Mouse (Mus musculus): ENCODE measurements around the gene Tmem190. TPM values are rescaled to one million over a fixed set of nuclear protein-coding genes. Genes with fewer than 3 reads are reported as not detected.
"Not testable (repeated sequence)": the region's sequence is repeated elsewhere in the genome, so short reads cannot be mapped to it uniquely, and the experiment has no call there.

Tmem190 gene
- polyA plus RNA-seq, 1 experiment, result not detected

DNA sequence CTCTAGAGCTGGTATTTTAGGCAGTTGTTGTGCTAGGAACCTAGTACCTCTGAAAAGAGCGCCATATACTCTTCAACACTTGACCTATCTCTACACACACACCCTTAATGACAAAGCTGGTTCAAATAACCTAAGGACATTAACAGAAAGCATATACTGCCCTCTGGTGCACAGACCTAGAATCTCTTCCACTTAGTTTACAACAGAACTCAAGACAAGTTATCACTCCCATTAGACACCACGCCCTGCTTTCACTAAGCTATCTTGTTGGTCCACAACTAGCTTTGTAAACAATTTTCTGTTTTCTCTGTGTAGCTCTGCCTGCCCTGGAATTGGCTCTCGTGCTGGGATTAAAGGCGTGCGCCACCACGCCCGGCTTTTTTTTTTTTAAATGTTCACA, 24.0 kb downstream of the Tmem190 start:
- WGBS, result 76% methylated on average over 7 of the region's 7 CpGs
- H3K4me1 ChIP-seq (ENCODE audit: control insufficient read depth, insufficient read depth, low read length), result no peaks in the 10 kb centered on the region
- TF ChIP-seq CTCF (IDR thresholded peaks at IDR 0.05; ENCODE audit: insufficient read depth, low read length), result peak; percentile 28; the same call in 1 of the 2 replicates
- no peak for TF ChIP-seq POLR2A (IDR thresholded peaks at IDR 0.05; ENCODE audit: borderline replicate concordance, extremely low read depth, low read depth, low read length)
- no peak for DNase-seq
- H3K4me3 ChIP-seq (replicated peaks; ENCODE audit: extremely low read depth, low read depth, low read length), result no peak overlapping the region

DNA sequence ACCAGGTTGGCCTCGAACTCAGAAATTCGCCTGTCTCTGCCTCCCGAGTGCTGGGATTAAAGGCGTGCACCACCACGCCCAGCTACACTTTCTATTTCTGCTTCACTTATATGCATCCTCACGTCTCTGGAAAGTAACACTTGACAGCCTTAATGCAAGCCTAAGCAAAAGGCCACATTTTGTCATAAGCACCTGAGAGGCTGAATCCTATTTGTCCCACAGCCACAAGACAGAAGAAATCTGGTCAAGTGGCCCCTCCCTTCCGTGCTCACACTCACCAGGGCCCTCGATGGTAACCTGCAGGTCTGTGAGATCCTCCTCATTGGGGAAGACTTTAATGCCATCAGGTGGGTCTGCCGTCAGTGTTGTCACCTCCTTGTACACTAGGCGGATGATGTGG, 28.4 kb downstream of the Tmem190 start:
- H3K4me1 ChIP-seq (ENCODE audit: control insufficient read depth, insufficient read depth, low read length); DNase-seq: not testable (repeated sequence)
- WGBS, result 25% methylated on average over 10 of the region's 10 CpGs
- peak overlapping the region; percentile 76 for H3K4me3 ChIP-seq (replicated peaks; ENCODE audit: extremely low read depth, low read depth, low read length)

- TF ChIP-seq POLR2A (IDR thresholded peaks at IDR 0.05; ENCODE audit: borderline replicate concordance, extremely low read depth, low read depth, low read length) (no peak), CTCF (IDR thresholded peaks at IDR 0.05; ENCODE audit: insufficient read depth, low read length) (no peak)
- Histone ChIP-seq H3K4me1 (ENCODE audit: control insufficient read depth, insufficient read depth, low read length) (no peaks in the 10 kb centered on the region), H3K4me3 (replicated peaks; ENCODE audit: extremely low read depth, low read depth, low read length) (peak overlapping the region; percentile 76)
- no peak for DNase-seq
- WGBS, result 2% methylated on average over 34 of the region's 36 CpGs
Measured at GRCm38 (mm10) chr7:4811842-4812302, 29.1 kb downstream of the Tmem190 start.

DNA sequence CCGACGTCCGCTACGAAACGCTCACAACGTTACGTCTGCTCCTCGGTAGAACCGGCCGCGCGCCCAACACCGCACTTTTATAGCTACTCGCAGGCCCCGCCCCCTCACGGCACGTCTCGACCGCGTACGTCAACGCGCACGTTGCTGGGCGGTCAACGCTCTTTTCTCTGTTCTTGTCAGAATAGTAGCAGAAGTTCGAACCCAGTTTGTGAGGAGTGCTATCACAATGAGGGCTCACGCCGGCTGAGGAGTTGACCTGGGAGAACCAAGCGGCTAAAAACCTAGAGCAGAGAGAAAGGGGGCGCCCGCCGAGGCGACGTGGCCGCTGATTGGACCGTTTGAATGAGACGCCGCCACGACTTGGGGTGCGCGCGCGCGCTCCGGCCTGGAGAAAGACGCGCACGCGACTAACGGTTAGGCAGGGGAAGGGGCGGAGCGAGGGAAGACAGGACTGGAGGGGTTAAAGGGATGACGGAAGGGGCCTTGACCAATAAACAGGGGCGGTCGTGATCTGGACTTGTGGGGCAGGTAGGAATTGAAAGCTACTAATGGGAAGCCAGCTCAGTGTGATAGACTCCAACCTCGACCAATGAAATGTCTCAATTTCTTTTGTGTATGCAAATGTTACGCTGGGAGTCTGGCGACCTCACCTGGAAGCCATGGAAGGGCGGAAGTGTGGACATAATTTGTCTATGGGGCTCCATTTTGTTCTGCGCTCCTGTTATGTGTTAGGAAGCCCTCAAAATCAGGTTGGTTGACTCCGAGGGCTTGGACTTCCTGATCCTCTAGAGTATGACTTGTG, 29.8 kb downstream of the Tmem190 start, which contains the start of gene Ube2s:
TSS of gene Ube2s (minus strand) at position 288 of the 802 bp plus-strand sequence.
- H3K4me1 ChIP-seq (ENCODE audit: control insufficient read depth, insufficient read depth, low read length), result no peaks in the 10 kb centered on the region
- TF ChIP-seq POLR2A (IDR thresholded peaks at IDR 0.05; ENCODE audit: borderline replicate concordance, extremely low read depth, low read depth, low read length) (peak; percentile 85; the same call in 1 of the 2 replicates), CTCF (IDR thresholded peaks at IDR 0.05; ENCODE audit: insufficient read depth, low read length) (no peak)
- peak; percentile 97 for DNase-seq
- H3K4me3 ChIP-seq (replicated peaks; ENCODE audit: extremely low read depth, low read depth, low read length), result peak within 1 kb of the TSS; percentile 76
- under 1% methylated on average over 62 of the region's 62 CpGs for WGBS

- Histone ChIP-seq H3K4me1 (ENCODE audit: control insufficient read depth, insufficient read depth, low read length) (no peaks in the 10 kb centered on the region), H3K4me3 (replicated peaks; ENCODE audit: extremely low read depth, low read depth, low read length) (peak overlapping the region; percentile 68)
- WGBS, result 19% methylated on average over 8 of the region's 8 CpGs
- TF ChIP-seq POLR2A (IDR thresholded peaks at IDR 0.05; ENCODE audit: borderline replicate concordance, extremely low read depth, low read depth, low read length) (no peak), CTCF (IDR thresholded peaks at IDR 0.05; ENCODE audit: insufficient read depth, low read length) (no peak)
- DNase-seq, result peak; percentile 25
Measured at GRCm38 (mm10) chr7:4813105-4813791, 30.5 kb downstream of the Tmem190 start.

DNA sequence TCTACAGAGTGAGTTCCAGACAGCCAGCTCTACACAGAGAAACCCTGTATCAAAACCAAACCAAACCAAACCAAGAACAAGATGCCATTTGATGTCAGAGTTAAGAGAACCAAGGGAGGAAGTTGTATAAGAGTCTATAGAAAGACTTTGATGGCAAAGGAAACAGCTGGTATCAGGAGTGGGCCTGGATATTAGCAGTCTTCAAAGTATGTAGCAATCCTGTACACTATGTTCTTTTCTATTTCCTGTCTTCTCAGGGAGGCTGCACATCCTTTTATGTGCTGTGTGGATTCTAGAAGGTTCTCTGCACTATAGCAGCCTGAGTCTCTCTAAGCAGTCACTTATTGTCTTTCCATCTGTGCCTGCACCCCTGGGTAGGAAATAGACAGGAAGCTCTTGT, 33.8 kb downstream of the Tmem190 start:
- no peak for DNase-seq
- H3K4me3 ChIP-seq (replicated peaks; ENCODE audit: extremely low read depth, low read depth, low read length), result no peak overlapping the region
- TF ChIP-seq POLR2A (IDR thresholded peaks at IDR 0.05; ENCODE audit: borderline replicate concordance, extremely low read depth, low read depth, low read length), result no peak
- no peak for TF ChIP-seq CTCF (IDR thresholded peaks at IDR 0.05; ENCODE audit: insufficient read depth, low read length)
- no peaks in the 10 kb centered on the region for H3K4me1 ChIP-seq (ENCODE audit: control insufficient read depth, insufficient read depth, low read length)

DNA sequence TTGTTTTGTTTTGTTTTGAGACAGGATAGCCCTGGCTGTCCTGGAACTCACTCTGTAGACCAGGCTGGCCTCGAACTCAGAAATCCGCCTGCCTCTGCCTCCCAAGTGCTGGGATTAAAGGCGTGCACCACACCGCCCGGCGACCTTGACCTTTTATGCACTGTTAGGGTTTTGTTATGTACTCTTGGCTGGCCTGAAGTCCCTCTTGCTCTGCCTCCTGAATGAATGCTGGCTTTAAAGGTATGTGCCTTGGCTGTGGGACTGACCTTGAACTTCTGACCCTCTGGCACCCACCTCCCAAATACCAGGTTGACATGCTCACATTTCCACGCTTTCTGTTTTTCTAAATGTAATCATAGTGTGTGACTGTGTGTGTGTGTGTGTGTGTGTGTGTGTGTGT, 38.2 kb downstream of the Tmem190 start:
- H3K4me3 ChIP-seq (replicated peaks; ENCODE audit: extremely low read depth, low read depth, low read length); H3K4me1 ChIP-seq (ENCODE audit: control insufficient read depth, insufficient read depth, low read length); DNase-seq: not testable (repeated sequence)
- WGBS, result 91% methylated on average over 7 of the region's 7 CpGs

DNA sequence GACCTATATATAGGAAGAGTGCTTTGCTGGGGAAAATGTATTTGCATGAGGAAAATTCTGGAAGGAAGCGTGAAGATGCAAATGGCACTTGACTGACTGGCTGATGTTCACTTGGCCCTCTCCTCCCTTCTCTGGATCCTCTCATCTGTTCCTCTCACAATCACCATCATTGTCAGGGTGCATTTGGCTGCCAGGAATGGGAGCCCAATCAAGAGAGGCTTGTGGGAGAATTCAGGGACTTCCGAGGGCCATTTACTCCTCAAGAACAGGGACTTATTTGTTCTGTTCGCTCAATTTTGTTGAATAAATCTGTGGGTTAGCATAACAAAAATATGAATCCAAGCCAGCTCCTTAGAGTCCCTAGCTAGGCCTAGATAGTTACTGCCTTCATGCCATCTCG, 39.0 kb downstream of the Tmem190 start:
- Histone ChIP-seq H3K4me3 (replicated peaks; ENCODE audit: extremely low read depth, low read depth, low read length) (no peak overlapping the region), H3K4me1 (ENCODE audit: control insufficient read depth, insufficient read depth, low read length) (no peaks in the 10 kb centered on the region)
- 70% methylated on average over 4 of the region's 4 CpGs for WGBS
- no peak for DNase-seq
- TF ChIP-seq POLR2A (IDR thresholded peaks at IDR 0.05; ENCODE audit: borderline replicate concordance, extremely low read depth, low read depth, low read length), result no peak
- no peak for TF ChIP-seq CTCF (IDR thresholded peaks at IDR 0.05; ENCODE audit: insufficient read depth, low read length)

DNA sequence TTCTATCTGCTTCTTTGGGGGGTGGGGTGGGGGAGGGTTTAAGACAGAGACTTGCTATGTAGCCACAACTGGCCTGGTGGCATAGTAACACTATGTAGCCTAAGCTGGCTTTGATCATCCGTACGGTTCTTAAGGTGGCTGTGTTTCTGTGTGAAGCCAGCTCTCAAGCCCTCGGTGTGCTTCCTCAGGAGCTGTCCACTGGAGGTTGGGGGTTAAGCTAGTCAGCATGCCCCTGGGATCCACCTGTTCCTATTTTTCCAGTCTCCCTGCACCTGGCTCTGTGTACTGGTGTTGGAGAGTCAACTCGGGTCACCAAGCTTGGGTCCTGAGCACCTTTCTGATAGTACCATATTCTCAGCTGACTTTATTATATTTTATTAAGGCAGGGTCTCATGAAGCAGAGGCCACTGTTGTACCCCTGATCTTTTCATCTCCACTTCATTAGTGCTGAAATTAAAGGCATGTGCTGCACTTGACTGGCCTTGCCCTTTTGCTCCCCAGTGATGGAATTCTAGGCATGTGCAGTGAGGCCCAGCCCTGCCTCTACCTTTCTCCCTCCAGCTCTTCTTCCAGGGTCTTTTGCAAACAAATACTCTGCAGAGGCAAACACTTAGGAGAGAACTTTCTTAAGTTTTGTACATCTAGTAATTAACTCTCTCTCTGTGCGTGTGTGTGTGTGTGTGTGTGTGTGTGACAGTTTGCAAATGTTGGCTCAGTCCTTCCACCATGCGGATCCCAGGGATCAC, 39.6 kb downstream of the Tmem190 start:
- TF ChIP-seq CTCF (IDR thresholded peaks at IDR 0.05; ENCODE audit: insufficient read depth, low read length) (no peak), POLR2A (IDR thresholded peaks at IDR 0.05; ENCODE audit: borderline replicate concordance, extremely low read depth, low read depth, low read length) (no peak)
- no peak overlapping the region for H3K4me3 ChIP-seq (replicated peaks; ENCODE audit: extremely low read depth, low read depth, low read length)
- no peaks in the 10 kb centered on the region for H3K4me1 ChIP-seq (ENCODE audit: control insufficient read depth, insufficient read depth, low read length)
- DNase-seq, result no peak
- 62% methylated on average over 6 of the region's 6 CpGs for WGBS
